Mouse (Mus musculus) heart, adult 18-20 months (tissue): ENCODE results near the gene Aldh16a1. TPM values are rescaled to one million over a fixed set of nuclear protein-coding genes. Genes with fewer than 3 reads are reported as not detected.
A peak's percentile ranks its signal among the peaks of the same experiment; 100 is the strongest.
"Not testable (repeated sequence)": the region's sequence is repeated elsewhere in the genome, so short reads cannot be mapped to it uniquely, and the experiment has no call there.

ENCODE experiments used
- DNase-seq, 2 experiments: peaks; one replicate each; pipeline ENCODE4 v3.0.0; 2021 to 2022; ENCODE audit warnings: mixed read lengths in 1 of 2
- total RNA-seq, 2 experiments: library from RNA; stranded (reverse); gene quantifications; 2 replicates each; pipeline ENCODE4 v1.2.3; 2021

Aldh16a1 gene
- total RNA-seq, 2 experiments from 2014 or later = 21.5 to 26.8 TPM

DNA sequence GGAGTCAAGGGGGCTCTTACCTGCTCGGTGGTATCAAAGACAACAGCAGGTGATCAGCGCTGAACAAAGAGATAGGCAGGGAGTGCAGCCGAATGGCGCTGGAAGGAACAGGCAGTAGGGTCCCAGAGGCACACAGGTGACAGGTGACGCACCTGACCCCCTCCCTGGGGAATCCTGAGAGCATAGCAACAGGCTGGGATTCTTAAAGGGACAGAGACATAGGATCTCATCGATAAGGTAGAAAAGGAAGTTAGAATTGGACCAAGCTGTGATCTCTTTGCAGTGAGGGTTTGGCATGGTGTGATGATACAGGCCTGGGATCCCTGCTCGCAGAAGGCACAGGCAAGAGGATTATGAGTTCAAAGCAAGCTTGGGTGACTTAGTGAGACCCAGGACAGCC lies 25.1 kb upstream of the Aldh16a1 start, which contains the start of gene Gfy:
Gene Gfy, minus strand, starts transcription at position 101 of the 400 bp plus-strand sequence.
- no peak for DNase-seq

DNA sequence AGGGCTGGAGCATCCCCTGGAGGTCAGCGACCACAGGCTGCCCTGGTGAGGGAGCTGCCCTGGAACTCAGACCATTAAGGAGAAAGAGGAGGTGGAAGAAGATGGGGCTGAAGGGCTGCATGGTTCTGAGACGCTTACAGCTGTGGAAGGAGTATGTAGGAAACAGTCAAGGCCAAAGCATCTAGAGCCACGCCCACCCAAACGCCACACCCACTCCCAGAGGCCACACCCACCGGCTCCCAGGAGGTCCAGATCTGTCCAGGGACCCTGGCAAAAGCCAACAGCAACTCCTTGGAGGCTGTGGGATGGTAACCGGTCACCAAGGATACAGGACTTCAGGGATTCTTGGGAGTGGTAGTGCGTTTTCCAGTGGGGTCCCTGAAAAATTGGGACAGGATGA lies 24.2 kb upstream of the Aldh16a1 start:
- DNase-seq = no peak

DNA sequence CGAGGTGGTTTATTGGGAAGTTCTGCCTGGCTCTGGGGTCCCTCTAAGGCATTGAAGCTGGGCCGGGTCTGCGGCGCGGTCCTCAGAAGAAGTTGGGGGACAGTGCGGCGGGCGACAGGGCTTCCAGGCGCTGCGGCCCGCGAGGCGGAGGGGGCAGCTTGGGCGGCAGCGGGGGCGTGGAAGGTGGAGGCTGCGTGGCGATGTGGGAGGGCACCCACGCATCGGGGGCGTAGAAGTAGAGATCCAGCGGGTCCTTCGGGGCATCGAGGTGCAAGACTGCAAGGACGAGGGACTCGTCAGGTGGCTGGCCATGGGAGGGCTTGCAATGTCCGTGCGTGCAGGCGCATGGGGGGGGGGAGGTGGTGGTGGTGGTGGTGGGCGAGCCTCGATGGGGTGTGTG lies 22.0 kb upstream of the Aldh16a1 start:
- DNase-seq = no peak

DNA sequence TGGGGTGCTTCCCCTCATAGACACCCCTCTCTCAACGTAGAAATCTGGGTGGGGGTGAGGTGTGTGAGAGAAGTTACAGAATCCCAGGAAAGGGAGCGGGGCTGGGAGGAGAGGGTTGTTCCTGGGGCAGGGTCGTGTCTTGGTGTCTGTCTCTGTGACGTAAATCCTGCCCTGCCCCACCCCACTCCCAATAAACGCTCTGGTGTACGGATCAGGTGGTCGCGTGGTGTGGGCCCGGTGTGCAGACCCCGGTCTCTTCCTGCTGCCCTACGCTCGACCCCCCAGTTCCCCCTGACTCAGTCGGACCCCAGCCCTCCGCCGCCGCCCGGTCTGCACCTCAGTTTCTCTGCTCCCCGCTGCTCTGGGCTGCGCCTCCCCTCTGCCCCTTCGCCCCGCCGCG lies 21.5 kb upstream of the Aldh16a1 start:
- DNase-seq = no peak

DNA sequence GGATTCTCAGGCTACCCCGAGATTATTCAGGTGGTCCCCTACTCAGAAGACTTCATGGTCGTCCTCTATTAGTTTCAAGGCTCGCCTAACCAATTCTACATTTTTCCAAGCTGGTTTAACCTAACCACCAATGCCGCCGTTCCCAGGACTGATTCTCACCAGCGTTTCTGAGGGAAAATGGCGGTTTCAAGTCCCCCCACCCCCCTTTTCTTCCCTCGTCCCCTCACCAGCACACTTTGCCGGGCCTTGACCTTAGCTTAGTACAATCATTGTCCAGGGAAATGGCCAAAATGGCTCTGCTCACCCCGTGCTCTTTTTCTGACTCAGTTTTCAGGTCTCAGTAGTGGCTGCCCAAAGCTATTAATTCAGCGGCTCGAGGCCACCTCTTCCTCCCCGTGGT lies 21.0 kb upstream of the Aldh16a1 start:
- no peak for DNase-seq

DNA sequence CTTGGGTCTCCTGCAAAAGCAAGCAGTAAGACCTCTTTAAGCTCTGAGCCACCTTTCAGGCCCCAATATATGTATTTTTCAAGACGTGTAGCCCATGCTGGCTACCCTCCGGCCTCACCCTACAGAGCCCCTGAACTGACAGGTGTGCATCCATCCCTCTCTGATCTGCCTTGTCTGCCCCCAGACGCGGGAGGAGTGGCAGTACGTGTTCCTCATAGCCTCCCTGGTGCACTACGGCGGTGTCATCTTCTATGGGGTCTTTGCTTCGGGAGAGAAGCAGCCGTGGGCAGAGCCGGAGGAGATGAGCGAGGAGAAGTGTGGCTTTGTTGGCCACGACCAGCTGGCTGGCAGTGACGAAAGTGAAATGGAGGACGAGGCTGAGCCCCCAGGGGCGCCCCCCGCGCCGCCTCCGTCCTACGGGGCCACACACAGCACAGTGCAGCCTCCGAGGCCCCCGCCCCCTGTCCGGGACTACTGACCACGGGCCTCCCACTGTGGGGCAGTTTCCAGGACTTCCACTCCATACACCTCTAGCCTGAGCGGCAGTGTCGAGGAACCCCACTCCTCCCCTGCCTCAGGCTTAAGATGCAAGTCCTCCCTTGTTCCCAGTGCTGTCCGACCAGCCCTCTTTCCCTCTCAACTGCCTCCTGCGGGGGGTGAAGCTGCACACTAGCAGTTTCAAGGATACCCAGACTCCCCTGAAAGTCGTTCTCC lies 20.3 kb upstream of the Aldh16a1 start:
- DNase-seq = no peak

DNA sequence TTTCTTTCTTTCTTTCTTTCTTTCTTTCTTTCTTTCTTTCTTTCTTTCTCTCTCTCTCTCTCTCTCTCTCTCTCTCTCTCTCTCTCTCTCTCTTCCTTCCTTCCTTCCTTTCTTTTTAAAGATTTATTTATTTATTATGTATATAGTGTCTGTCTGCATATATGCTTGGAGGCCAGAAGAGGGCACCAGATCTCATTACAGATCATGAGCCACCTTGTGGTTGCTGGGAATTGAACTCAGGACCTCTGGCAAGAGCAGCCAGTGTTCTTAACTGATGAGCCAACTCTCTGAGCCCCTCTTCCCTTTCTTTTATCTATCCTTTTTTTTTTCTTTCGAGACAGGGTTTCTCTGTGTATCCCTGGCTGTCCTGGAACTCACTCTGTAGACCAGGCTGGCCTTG lies 19.4 kb upstream of the Aldh16a1 start:
- DNase-seq = not testable (repeated sequence)

DNA sequence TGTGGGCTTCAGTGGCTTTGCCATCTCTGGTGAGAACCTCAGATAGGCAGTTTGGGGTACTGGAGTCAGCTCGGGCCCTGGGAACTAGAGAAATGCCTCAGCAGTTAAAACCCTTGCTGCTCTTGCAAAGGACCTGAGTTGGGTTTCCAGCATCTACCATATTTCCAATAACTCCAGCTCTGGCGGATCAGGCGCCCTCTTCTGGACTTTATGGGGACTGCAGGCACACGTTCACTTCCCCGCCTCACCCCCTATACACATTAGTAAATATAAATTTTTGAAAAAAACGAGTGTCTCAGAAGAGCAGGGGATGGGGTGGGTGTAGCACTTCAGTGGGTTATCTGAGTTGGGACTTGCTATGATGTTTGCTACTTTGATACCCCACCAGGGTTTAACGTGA lies 18.6 kb upstream of the Aldh16a1 start:
- DNase-seq = peak in 1 of 2 experiments; percentile 29

DNA sequence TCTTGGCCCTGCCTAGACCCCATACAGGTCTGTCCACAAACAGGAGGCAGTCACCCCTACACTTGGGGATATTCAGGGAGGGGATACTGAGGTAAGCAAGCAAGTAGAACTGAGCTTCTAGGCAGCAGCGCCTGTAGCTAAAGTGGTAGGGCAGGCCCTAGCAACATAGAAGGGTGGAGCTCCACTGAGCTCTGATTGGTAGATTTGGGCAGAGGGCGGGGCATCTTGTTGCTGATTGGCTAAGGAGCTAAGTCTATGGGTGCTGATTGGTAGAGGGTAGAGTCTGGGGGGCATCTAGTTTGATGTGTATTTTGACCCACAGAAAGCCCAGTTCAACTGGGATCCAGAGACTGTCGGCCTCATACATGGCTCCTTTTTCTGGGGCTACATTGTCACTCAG lies 15.1 kb upstream of the Aldh16a1 start:
- DNase-seq = no peak

DNA sequence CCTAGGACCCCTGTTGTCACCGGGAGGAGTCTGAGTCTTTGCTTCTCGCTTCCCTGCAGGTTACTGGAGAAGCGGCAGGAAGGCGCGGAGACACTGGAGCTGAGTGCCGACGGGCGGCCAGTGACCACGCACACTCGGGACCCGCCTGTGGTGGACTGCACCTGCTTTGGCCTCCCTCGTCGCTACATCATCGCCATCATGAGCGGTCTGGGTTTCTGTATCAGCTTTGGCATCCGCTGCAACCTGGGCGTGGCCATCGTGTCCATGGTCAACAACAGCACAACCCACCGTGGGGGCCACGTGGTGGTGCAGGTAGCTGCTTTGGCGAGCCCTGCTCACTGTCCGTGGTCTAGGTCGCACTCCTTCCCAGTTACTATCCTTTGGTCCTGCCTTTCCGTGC lies 14.3 kb upstream of the Aldh16a1 start:
- DNase-seq = no peak

DNA sequence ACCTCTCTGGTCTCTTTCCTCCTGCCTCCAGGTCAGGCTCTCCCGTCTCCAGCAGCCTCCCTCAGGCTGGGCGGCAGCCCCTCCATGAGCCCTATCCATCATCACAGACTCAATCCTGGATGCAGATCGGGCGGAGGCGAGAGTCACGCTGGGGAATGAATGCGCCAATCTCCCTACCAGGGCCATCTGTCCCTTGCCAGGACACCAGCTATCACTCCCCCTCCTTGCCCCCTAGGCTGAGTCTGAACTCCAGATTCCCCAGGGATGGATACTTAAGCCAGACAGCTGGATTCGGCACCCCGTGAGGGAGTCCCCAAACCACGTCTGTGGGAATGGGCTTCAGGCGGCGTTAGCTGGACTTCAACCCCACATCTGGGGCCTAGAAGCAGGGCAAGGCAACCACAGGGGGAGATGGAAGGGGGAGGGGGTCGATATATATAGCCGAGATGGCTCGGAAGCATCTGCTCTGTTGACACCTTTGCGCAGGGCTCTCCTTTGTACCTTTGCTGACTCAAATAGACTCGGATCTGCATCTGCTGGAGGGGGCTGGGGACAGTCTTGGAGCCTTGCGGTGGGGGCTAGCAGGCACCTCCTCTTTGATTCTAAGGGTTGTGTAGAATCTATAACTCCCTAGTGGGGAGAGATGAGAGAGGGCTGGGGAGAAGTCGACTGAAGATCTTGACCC lies 13.5 kb upstream of the Aldh16a1 start:
- no peak for DNase-seq

DNA sequence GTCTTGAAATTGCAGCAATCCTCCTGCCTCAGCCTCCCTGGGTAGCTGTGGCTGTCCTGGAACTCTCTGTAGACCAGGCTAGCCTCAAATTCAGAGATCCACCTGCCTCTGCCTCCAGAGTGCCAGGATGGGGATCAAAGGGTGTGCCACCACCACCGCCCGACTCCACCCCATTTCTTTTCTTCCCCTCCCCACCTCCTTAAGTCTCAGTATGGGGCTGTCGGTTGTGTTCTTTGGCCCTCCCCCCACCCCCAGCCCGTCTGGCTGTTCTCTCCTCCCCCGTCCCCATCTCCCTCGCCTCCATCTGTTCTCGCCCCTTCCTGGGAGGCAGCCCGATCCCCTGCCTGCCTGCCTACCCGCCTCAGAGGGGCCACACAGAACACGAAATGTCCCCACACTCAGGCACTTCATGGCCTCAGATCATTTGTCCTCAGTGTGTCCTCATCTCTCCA lies 12.6 kb upstream of the Aldh16a1 start:
- no peak for DNase-seq

DNA sequence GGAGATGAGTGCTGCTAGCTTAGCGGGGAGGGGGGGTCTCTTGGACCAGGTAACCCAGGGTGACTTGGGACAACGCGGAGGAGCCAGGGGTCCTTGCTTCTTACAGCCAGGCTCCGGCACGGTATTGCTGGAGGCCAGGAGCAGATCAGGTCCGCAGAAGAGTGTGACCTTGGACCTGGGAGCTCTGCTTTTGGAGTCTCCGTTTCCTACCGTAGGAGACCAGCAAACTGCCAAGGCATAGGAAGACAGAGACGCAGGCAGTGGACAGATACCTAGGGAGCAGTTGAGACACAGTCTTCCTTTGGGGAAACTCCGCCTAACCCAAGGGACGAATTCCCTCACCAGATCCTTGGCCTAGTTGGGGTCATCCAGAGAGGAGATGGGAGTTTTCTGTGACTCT lies 11.3 kb upstream of the Aldh16a1 start:
- DNase-seq = no peak

DNA sequence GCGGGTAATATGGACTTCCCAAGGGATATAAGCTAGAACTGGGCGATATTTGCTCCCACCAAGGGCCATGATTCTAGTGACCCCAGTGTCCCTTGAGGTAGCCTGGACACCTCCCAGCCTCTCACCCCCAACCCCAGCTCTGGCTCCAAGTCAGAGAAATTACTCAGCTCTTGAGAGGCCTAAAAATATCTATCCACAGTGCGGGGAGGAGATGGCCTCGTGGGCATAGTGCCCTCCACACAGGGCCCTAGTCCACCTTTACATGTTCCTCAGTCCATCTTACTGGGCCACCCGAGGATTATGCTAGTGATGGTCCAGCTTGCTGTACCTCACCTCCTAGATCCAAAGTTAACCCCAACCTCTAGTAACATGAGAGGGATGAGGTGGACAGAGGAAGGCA lies 10.4 kb upstream of the Aldh16a1 start:
- peak in 1 of 2 experiments; percentile 38 for DNase-seq

DNA sequence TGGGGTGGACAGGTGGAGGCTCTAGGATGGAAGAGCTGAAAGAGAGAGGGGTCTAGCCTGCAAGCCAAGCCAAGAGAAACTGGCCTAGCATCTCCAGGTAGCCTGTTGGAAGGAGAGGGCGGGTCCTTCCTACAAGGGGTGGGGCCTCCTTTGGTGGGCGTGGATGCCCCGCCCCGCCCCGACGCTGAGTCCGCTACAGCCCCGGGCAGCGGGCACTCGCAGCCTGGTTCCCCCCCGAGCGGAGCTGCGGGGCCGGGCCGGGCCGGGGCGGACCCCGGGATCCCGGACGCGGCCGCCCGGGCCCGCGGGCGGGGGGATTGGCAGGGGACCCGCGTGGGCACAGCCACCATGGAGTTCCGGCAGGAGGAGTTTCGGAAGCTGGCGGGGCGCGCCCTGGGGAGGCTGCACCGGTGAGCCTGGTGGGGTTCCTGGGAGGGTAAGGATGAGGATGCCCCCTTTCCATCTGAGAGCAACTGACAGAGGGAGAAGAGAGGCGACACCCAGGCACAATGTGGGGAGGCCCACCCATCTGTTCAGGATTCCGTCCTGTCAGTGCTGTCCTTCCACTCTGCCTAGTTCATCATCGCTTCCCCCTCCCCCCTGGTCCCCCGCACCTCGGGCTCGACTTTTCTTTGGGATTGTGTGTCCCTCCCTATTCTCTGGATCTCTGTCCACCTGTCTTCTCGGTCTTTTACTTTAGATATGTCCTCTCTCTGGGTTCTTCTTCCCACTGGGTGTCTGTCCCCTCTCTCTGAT lies 9.5 kb upstream of the Aldh16a1 start, which contains the start of gene Slc17a7:
Gene Slc17a7, plus strand, starts transcription at position 215 of the 756 bp plus-strand sequence.
- DNase-seq = no peak

DNA sequence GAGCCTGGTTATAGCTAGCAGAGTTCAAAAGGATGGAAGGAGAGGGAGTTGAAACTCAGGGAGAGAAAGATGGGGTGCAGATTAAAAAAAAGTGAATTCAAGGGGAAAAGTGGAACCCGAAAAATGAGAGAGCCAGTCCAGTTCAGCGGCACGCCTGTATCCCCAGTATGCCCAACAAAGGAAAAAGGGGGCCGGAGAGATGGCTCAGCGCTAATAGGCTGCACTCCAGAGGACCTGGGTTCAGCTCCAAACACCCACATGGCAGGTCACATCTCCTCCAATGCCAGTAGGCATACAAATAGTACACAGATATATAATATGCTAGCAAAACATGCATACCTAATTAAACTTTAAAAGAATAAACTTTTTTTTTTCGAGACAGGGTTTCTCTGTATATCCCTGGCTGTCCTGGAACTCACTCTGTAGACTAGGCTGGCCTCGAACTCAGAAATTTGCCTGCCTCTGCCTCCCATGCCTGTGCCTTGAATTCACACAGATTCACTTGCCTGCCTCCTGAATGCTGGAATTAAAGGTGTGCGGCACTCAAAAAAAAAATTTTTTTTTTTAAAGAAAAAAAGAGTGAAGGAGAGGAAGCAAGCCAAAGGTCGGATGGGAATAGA lies 8.7 kb upstream of the Aldh16a1 start:
- no peak for DNase-seq

DNA sequence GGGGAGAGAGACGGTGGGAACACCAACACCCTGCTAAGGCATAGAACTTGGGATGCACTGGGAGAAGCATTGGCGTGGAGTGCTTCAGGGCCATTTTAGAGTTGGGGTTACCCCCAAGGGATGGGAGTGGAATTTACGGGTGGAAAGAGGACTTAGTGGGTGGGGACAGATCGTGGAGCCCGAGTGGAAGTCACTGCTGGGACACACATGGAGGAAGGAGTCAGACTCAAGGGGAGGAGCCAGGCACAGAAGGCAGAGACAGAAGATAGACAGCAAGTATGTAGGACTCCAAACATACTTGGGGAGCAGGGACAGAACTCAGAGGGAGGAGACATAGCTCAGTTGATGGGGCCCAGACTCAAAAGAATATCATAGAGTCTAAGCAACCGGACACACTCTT lies 8.2 kb upstream of the Aldh16a1 start:
- DNase-seq = no peak

DNA sequence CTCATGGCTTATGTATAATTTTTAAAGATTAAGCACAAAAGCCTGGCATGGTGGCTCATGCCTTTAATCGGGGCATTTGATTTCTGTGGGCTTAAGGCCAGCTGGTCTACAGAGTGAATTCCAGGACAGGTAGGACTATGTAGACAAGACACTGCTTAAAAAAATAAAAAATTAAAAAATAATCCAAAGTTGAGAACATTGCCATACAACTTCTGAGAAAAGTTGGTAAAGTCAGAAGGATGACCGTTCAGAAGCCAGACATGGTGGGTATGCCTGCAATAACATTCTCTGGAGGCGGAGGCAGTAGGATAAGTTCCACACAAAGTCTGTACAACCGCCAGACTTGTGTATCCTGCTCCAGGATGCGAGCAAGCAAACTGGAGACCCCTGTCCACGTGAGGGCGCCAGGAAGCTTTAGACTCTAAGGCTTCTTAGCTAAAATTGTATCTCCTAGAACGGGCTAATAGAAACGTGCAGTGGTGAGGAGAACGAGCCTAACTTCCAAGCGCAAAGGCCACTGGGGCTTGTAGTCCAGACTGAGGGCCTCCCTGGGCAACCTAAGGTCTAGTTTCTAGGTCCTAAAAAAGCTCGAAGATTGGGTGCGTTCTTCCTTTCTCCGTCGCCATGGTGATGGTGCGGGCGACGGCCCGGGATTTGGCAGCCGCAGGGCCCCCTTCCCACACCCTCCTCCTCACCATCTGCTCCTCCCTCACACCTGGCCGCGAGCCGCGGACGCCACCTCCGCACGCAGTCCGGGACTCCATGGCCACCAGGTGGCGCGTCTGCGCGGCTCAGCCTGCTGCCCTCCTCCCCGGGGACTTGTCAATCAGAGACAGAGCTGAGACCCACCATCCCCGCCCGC lies 7.5 kb upstream of the Aldh16a1 start:
- DNase-seq = peak; percentile 89 to 95

DNA sequence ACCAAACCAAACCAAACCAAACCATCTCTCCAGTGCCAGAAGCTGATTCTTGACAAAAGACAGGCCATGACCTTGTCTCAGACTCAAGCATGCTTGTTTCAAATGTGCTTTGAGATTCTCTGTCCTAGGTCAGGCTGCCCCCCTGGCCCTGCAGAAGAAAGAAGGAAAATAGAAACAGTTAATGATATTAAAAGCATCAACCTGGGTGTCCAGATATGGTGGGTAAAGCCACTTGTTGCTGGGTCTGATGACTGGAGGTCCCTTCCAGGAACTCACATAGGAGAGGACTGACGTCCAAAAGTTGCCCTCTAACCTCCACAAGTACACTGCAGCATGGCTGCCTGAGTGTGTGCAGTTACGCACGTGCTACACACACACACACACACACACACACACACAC lies 6.5 kb upstream of the Aldh16a1 start:
- DNase-seq = no peak

DNA sequence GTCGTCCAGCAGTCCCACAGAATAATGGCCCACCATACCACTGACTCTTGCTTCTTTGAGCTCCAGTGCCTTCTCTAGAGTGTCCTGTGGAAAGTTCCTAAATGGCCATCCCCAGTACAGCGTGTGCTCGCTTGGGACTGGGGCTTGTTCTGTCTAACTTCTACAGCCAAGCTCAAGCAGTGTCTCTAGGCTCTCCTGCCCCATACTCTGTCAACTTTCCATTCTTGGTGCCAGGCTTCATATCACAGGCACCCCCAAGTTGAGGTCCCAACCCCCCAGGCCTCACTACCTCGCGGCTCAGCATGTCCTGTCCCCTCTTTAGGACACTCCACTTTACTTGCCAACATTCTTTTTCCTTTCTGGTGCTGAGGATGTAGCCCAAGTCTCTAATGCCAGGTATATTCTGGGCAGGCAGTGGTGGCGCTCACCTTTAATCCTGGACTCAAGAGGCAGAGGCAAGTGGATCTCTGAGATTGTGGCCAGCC lies 6.0 kb upstream of the Aldh16a1 start:
- DNase-seq = no peak

DNA sequence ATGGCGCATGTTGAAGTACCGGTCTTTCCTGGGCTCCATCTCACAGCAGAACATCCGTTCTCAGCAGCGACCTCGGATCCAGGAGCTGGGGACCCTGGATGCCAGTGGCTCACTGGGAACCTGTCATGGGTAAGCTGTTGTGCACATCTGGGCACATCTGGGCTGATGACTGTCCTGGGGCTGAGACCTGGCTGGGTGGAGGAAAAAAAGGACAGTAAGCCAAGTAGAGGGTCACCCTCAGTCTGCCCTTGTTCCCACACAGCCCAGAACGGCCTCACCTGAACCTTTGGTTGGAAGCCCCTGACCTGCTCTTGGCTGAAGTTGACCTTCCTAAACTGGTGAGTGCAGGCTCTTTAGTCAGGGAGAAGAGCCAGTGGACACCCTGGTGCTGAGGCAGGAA lies 4.6 kb upstream of the Aldh16a1 start:
- DNase-seq = no peak
